Mouse (Mus musculus): Measurements from ENCODE around the gene Il17c.

DNA sequence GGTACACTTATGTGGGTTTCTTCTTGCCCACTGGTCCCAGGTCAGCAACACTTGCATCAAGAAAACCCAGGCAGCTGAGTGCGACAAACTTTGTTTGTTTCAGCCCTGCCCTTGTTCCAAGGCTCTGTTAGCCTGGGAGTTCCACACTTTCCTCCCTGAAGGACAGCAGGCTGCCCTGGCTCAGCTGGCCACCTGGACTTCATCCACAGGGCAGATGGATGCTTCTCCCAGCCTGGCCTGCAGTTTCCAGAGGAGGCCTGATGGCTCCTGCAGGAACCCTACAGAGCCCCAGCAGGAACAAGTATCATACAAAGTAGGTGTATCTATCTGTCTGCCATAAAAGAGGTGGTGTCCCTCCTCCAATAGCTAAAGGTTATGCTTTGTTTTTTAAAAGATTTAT lies 19.5 kb downstream of the Il17c start:
- TF ChIP-seq CTCF (conservative IDR thresholded peaks at IDR 0.05; ENCODE audit: low read length) (no peak), POU5F1 (IDR thresholded peaks at IDR 0.05; ENCODE audit: borderline replicate concordance, low read length) (no peak)
